Mouse (Mus musculus) kidney, postnatal 0 days (tissue): ENCODE measurements around the gene Inpp5a. TPM values are rescaled to one million over a fixed set of nuclear protein-coding genes. Genes with fewer than 3 reads are reported as not detected.
A peak's percentile ranks its signal among the peaks of the same experiment; 100 is the strongest.

Source experiments
- ATAC-seq: fragments of 200-750 bp; cut with Nextera tagmentation; replicated peaks from 2 replicates; pipeline ENCODE4 v1.8.0; 2017; ENCODE audit warnings: low read depth, moderate number of reproducible peaks, moderate TSS enrichment, moderate library complexity; ENCODE audit not compliant: low FRiP score
- DNase-seq: peaks from one replicate; pipeline ENCODE4 v3.0.0-alpha.2; 2016; ENCODE audit warnings: low spot score
- H3K27ac ChIP-seq: fragments of 300-500 bp; sonication (generic); 2 replicates; pipeline ENCODE4 v1.5.1; 2014; ENCODE audit warnings: mild to moderate bottlenecking
- H3K27me3 ChIP-seq: fragments of 300-500 bp; sonication (generic); 2 replicates; pipeline ENCODE4 v1.6.1; 2014; ENCODE audit warnings: low read length, mixed read lengths; ENCODE audit not compliant: insufficient read depth
- H3K36me3 ChIP-seq: fragments of 300-500 bp; sonication (generic); 2 replicates; pipeline ENCODE4 v1.6.1; 2014; ENCODE audit warnings: low read length, mixed read lengths; ENCODE audit not compliant: insufficient read depth
- H3K4me1 ChIP-seq: fragments of 300-500 bp; sonication (generic); replicated peaks from 2 replicates; pipeline ENCODE4 v1.6.1; 2014; ENCODE audit warnings: antibody characterized with exemption, low read length, mixed read lengths; ENCODE audit not compliant: insufficient read depth
- H3K4me2 ChIP-seq: fragments of 300-500 bp; sonication (generic); 2 replicates; pipeline ENCODE4 v1.6.1; 2014; ENCODE audit warnings: mild to moderate bottlenecking, low read length, moderate library complexity, mixed read lengths
- H3K4me3 ChIP-seq: fragments of 300-500 bp; sonication (generic); replicated peaks from 2 replicates; pipeline ENCODE4 v1.5.1; 2014; ENCODE audit warnings: low read depth, low read length
- H3K9ac ChIP-seq: fragments of 300-500 bp; sonication (generic); 2 replicates; pipeline ENCODE4 v1.6.1; 2014; ENCODE audit warnings: low read depth, low read length
- H3K9me3 ChIP-seq: fragments of 300-500 bp; sonication (generic); replicated peaks from 2 replicates; pipeline ENCODE4 v1.6.1; 2016; ENCODE audit warnings: low read length, inconsistent platforms, mixed read lengths
- CTCF ChIP-seq: IDR thresholded peaks from 2 replicates; pipeline ENCODE4 v1.5.1; 2016; ENCODE audit warnings: antibody characterized with exemption, low read depth, mild to moderate bottlenecking, moderate library complexity
- WGBS: fragments of 180-500 bp; shearing (Covaris S2); extraction: QIAGEN DNeasy Blood & Tissue Kit; methylation state at CpG from one replicate; pipeline ENCODE4 v1.1.7; 2014; 5-methylcytosine and 5-hydroxymethylcytosine counted together
- polyA plus RNA-seq: library from polyadenylated mRNA; unstranded; fragments of >200 nt; fragmentation: Nextera tagmentation; extraction: Ambion mirVana; gene quantifications from 2 replicates; pipeline ENCODE4 v1.2.1, GENCODE M21; 2015

The Inpp5a gene
- polyA plus RNA-seq, 1 experiment from 2014 or later: 24.3 TPM

GRCm38 (mm10) chr7:139495791-139496190, 106.9 kb downstream of the Inpp5a start:
- Histone ChIP-seq H3K27me3 (no peaks in the 10 kb centered on the region), H3K27ac (no peak overlapping the region), H3K36me3 (no peaks in the 10 kb centered on the region), H3K9me3 (no peaks in the 10 kb centered on the region), H3K9ac (no peak overlapping the region), H3K4me2 (no peak overlapping the region), H3K4me1 (no peaks in the 10 kb centered on the region), H3K4me3 (no peak overlapping the region)
- WGBS: 55% methylated on average over 6 of the region's 6 CpGs
- DNase-seq (no peak), ATAC-seq (peak; percentile 84)
- no peak for TF ChIP-seq CTCF

DNA sequence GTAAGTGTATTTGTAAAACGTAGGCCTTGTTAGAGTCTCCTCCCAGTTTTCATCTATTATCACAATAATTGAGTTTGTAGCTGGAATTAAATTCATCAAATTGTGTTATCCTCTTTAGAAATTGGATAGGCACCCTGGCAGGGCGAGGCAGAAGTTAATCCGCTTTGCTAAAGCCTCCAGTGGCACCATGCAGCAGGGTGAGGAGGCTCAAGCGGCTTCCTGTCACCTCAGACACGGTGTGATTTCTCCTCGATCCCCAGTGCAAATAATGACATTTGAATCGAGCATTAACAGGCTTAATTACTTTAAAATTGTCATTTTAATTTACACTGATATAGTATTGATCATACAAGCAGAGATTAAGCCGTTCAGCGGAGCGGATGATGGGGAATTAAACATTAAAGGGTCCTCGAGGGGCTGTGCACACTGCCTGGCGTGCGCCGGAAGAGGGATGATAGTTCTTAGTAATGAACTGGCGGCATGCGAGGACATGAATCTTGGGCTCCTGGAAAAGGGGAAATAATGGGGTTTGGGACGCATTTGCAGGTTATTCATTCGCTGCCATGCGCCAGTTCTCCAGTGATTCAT, 109.2 kb downstream of the Inpp5a start:
- no peak overlapping the region for H3K4me2 ChIP-seq
- TF ChIP-seq CTCF: no peak
- H3K9me3 ChIP-seq: no peaks in the 10 kb centered on the region
- no peak overlapping the region for H3K27ac ChIP-seq
- DNase-seq (no peak), ATAC-seq (no peak)
- H3K9ac ChIP-seq: no peak overlapping the region
- no peaks in the 10 kb centered on the region for H3K4me1 ChIP-seq
- H3K27me3 ChIP-seq: no peaks in the 10 kb centered on the region
- 66% methylated on average over 19 of the region's 19 CpGs for WGBS
- no peak overlapping the region for H3K4me3 ChIP-seq
- H3K36me3 ChIP-seq: no peaks in the 10 kb centered on the region

- H3K9me3 ChIP-seq: no peaks in the 10 kb centered on the region
- no peaks in the 10 kb centered on the region for H3K27me3 ChIP-seq
- H3K4me1 ChIP-seq: no peaks in the 10 kb centered on the region
- H3K4me2 ChIP-seq: no peak overlapping the region
- no peak for TF ChIP-seq CTCF
- DNase-seq: no peak
- no peak overlapping the region for H3K27ac ChIP-seq
- H3K36me3 ChIP-seq: no peaks in the 10 kb centered on the region
- WGBS: 67% methylated on average over 7 of the region's 7 CpGs
- no peak overlapping the region for H3K4me3 ChIP-seq
- ATAC-seq: no peak
- no peak overlapping the region for H3K9ac ChIP-seq
These were observed 115.2 kb downstream of the Inpp5a start for GRCm38 (mm10) chr7:139504064-139504463.

DNA sequence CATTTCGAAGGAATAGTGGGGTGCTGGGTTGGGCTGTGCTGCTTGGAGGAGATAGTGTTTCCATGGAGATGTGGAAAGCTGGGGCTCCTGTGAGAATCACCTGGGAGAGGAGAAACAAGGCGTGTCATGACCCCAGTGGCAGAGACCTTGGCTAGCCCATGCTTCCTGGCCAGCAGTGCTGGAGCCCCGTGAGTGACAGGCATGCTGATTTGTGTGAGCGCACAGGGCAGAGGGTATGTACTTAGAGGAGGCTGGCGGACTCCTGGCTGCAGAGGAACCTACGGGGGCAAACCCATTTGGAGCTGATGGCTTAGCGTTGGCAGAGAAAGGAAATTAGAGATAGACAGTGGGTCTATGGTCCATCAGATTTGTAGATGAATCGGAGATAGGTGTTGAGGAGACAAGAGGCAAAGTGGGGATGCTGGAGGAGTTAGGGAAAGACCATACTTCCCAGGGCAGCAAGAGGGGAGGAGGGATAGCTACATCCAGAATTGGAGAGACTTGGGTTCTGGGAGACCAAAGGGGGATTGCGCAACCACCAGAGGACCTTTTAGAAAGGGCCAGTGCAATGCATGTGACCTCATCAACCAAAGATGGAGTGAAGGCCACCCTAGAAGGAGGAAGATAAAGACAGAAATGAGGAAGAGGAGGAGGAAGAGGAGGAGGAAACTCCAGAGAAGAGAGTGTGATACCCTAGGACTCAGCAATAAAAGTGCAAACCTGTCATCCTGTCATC, 117.9 kb downstream of the Inpp5a start:
- H3K27ac ChIP-seq: no peak overlapping the region
- H3K27me3 ChIP-seq: no peaks in the 10 kb centered on the region
- H3K4me3 ChIP-seq: no peak overlapping the region
- 64% methylated on average over 9 of the region's 9 CpGs for WGBS
- no peak overlapping the region for H3K4me2 ChIP-seq
- no peaks in the 10 kb centered on the region for H3K9me3 ChIP-seq
- DNase-seq (no peak), ATAC-seq (0 out of 2 replicates have a peak, but pooled peaks have one; percentile 30)
- no peaks in the 10 kb centered on the region for H3K4me1 ChIP-seq
- no peaks in the 10 kb centered on the region for H3K36me3 ChIP-seq
- no peak overlapping the region for H3K9ac ChIP-seq
- no peak for TF ChIP-seq CTCF

- Histone ChIP-seq H3K9ac (no peak overlapping the region), H3K36me3 (no peaks in the 10 kb centered on the region), H3K4me3 (no peak overlapping the region), H3K4me2 (no peak overlapping the region), H3K27ac (no peak overlapping the region), H3K9me3 (no peaks in the 10 kb centered on the region), H3K4me1 (no peaks in the 10 kb centered on the region), H3K27me3 (no peaks in the 10 kb centered on the region)
- DNase-seq (no peak), ATAC-seq (no peak)
- no peak for TF ChIP-seq CTCF
- 86% methylated on average over 4 of the region's 4 CpGs for WGBS
These were observed 120.0 kb downstream of the Inpp5a start for GRCm38 (mm10) chr7:139508938-139509337.

GRCm38 (mm10) chr7:139515959-139516660, 127.2 kb downstream of the Inpp5a start:
- peaks cover 8% of the 10 kb centered on the region for H3K4me1 ChIP-seq
- TF ChIP-seq CTCF: no peak
- ATAC-seq: peak; percentile 78
- no peak overlapping the region for H3K4me3 ChIP-seq
- peaks cover 3% of the 10 kb centered on the region; the same call in 1 of the 2 replicates for H3K36me3 ChIP-seq
- no peaks in the 10 kb centered on the region for H3K9me3 ChIP-seq
- DNase-seq: peak; percentile 68
- H3K9ac ChIP-seq: no peak overlapping the region
- H3K27ac ChIP-seq: no peak overlapping the region
- no peaks in the 10 kb centered on the region for H3K27me3 ChIP-seq
- H3K4me2 ChIP-seq: no peak overlapping the region
- WGBS: 24% methylated on average over 13 of the region's 13 CpGs
